Mouse (Mus musculus) cerebellum, postnatal 25 days (tissue): ENCODE measurements around the gene Prickle2.

Source experiments
- DNase-seq, 2 experiments: peaks; one replicate each; pipeline ENCODE4 v3.0.0; 2021; ENCODE audit warnings: mixed read lengths in 2 of 2

The Prickle2 gene

DNA sequence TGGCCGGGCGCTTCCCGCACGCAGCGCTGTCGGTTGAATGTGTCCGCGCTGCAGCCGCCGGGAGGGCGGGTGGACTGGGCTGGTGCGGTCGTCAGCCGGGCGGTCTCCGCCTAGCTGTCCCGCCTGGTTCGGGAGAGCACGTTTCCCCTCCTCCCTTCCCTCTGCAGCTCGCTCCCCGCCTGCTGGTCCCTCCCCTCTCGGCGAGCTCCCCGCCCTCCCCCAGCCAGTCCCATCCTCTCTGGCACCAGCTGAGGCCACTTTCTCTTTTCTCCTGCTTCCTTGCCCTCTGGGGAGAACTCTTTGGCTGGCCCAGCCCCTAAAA is at the start of gene Prickle2:
Gene Prickle2 (minus strand): TSS at position 11 of the 322 bp plus-strand sequence.
- DNase-seq: peak; percentile 51 to 64

- DNase-seq: no peak
Measured at GRCm38 (mm10) chr6:92752737-92753136, 46.8 kb upstream of the Prickle2 start.

GRCm38 (mm10) chr6:92749420-92749819 is 43.5 kb upstream of the Prickle2 start:
- DNase-seq: no peak

DNA sequence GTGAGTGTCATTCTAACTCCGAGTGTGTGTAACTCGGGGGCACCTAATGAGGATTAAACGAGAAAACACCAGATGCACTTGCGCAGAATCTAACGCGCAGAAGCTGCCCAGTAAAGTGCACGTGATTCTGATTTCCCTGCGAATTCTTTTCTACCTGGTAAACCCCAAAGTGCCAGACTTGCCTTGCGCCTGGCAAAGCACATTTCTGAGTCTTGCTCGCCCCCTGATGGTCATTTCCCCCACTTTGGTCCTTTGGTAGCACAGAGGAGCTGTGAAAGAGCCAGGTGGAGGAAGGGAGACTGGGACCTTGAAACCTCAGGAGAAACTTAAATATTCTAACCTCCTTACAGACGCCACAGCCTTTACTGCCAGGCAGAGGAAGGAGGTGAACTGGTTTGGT is 37.6 kb upstream of the Prickle2 start:
- peak; percentile 30 to 69 for DNase-seq

DNA sequence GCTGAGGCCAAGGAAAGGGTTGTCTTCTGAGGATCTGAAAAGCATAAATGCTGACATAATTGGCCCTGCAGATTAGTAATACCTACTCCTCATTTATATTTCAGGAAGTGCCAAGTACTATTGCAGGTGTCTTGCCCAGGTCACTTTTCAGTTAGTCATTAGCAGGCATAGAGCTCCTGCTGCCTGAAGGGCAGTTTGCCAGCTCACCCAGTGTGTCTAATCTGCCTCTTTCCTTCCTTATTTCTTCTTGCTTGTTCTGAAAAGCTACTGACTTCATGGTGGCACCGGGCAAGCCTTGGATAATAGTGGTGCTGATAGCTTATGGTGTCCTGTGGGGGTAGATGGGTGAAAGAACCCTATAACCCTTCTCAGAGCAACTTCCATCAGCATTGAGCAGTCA is 31.2 kb upstream of the Prickle2 start:
- DNase-seq: peak; percentile 11 to 49

DNA sequence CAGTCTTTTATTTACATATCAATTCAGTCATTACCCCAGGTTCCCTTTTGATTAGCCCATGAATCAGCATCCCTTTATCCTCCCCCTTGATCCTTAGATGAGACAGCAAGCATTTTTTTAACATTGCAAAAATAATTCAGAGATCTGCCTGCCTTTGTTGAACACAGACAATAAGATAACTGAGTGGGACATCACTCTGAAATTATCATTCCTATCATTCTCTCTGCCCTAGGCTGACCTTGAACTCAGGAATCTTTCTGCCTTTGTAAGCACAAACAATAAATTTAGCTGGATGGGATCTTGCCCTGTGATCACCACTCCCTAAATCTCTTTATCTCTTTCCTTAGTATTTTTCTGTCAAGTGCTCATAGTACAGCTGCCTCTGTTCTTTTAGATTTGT is 27.7 kb upstream of the Prickle2 start:
- DNase-seq: no peak

GRCm38 (mm10) chr6:92728514-92728913 is 22.6 kb upstream of the Prickle2 start:
- peak in 1 of 2 experiments; percentile 7 for DNase-seq

DNA sequence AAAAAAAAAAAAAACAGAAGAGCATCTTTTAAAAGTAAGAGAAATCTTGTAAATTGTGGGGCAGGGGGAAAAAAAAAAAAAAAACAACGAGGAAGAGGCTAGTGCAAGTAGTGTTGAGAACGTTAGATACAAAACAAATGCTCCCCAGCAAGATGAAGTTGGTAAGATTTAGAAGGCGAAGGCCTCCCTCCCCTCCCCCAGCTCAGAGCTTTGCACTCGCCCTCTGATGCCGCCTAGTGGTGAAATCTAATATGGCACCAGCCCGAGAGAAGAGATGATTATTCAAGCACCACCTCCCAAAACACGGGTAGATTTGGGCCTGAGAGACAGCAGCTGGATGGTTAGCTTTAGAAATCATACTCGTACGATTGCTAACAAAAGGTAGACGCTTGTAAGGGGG is 22.1 kb upstream of the Prickle2 start:
- DNase-seq: peak; percentile 76 to 87

- no peak for DNase-seq
Measured at GRCm38 (mm10) chr6:92727351-92727986, 21.5 kb upstream of the Prickle2 start.

DNA sequence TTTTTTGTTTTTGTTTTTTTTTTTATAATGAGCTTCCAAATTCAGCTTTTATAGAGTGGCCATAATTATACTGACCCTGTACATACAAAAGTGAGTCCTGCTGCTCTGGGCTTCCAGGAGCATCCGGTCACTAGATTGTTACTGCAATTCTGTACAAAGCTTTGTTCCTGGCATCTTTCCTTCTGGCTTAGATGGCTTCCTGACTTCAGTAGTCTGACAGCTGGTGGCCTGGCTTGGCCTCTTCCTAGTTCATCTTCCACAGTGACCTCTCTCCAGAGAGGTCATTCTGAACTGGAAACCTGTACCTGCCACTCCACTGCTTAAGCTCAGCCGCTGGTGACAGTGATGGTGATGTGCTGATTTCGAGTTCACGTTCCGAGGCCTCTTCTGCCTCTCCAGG is 20.2 kb upstream of the Prickle2 start:
- no peak for DNase-seq

- no peak for DNase-seq
Measured at GRCm38 (mm10) chr6:92724394-92724793, 18.4 kb upstream of the Prickle2 start.

DNA sequence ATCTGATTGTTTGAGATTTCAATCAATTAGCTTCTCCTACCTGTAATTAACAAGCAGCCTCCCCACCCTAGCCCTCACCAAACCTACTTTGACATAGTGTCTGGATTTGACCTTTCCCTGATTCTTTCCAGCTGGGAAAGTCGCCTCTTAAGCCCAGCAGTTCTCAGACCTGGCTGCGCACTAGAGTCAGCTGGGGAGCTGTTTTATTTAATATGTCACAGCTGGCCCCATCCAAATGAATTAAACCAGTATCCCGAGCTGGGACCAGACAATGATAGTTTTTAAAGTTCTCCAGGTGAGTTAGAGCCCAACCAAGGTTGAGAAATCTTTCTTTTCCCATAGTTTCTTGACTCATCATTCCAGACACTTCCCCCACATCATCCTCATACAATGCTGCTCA is 9.9 kb upstream of the Prickle2 start:
- no peak for DNase-seq

DNA sequence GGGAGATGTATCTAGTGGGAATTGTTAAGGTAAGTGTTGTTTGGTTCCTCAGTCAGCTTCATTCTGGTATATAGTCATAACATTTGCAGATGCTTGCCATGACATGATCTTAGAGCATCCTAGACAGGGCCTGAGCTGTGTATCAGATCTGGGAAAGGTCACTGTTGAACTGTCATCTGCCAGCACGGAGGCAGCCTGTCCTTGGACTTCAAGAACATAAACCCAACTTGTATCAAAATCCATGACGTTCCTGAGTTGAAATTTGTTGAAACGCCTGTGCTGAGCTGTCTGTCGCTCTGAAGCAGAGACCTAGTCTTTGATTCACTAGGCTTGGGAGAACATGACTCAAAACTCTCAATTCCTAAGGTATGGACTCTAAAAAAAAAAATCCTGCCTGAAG is 8.8 kb upstream of the Prickle2 start:
- no peak for DNase-seq

DNA sequence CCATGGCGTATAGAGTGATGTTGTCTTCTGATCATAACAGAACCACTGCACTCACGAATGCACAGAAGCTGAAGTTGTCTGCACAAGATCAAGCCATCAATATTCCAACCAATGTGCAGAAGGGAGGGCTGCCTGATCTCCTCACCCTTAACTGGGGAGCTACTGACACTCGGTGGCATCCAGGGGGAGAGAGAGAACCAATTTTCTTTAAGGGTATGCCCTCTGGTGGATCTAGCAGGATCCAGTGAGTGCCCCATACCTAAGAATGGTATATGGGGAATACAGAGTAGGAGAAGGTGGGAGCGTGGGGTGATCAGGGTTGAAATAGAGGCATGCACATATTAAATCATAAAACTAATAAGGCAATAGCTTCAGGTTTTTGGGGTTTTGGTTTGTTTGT is 2.2 kb upstream of the Prickle2 start:
- no peak for DNase-seq

DNA sequence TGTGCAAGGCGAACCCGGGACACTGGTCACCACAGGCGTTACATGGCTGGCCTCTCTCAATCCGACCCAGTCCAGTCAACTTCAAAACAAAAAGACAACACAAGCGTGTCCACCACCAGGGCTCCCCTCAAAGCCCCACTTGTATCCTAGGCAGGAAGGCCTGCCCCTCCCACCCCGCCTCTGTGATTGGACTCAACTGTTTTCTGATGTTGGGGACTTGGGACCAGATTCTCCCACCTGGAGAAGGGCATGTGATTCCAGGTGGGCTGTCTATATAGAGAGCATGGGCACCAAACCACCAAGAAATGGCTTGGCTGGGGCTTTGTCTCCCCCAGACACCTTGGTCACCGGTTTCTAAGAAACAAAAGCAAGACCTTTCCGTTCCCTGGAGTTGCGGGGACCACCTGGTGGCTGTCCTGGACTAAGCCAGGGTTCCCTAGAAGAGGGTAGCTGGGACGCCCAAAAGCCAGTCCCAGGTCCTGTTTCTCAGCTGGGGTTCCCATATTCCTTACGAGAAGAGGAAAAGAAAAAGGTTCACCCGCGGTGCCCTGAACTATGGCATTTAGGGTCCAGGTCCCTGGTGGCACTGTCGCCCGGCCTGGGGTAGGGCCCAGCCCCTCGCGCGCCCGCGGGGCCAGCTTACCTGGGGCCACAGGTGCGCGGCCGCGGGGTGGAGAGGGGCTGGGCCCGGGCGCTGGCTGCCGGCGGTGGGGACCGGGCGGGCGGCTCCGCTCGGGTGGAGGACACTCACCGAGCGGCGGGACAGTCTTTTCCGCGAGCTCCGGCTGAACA is 406 bp downstream of the Prickle2 start:
- peak in 1 of 2 experiments; percentile 5 for DNase-seq

DNA sequence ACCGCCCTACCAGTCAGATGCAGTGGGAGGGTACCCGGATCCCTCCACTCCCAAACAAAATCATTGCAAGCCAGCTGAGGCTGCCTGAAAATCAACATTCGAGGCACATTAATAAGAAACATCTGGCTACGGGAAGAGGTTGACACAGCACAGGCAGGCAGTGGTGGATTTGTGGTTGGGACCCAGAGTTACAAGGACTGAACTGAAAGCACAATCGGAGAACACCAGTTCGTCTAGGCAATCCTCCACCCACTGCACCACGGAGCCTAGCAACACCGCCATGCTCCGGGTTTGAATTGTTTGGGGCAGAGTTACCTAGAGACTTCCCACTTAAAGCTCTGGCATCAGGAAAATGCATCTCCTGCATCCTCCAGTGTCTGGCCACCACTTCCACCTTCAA is 1.1 kb downstream of the Prickle2 start:
- DNase-seq: no peak

GRCm38 (mm10) chr6:92699491-92700209 is 6.3 kb downstream of the Prickle2 start:
- no peak for DNase-seq

GRCm38 (mm10) chr6:92697807-92698206 is 8.1 kb downstream of the Prickle2 start:
- DNase-seq: no peak

GRCm38 (mm10) chr6:92687317-92687716 is 18.6 kb downstream of the Prickle2 start:
- DNase-seq: no peak

DNA sequence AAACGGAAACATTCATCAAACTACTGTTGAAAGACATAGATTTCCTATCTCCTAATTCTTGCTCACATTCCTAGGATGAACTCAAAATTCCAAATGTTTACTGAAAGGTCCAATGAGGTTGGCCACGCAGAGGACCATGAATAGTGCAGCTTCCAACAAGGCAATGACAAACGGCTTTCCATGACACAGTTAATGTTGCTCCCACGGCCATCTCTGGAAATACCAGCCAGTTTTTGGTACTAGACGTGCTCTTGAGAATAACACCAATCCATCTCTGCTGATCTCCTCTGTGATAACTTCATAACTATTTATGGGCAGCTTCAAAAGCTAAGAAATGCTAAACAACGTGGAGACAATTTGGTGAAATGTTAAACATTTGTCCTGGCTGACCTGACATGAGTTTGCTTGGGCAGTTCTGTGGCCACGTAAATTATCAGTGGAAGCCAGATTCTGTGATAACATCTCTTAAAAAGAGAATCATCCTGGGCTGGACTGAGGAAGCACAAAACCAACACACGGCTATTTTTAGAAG is 31.5 kb downstream of the Prickle2 start:
- DNase-seq: no peak

GRCm38 (mm10) chr6:92670518-92671147 is 35.3 kb downstream of the Prickle2 start:
- no peak for DNase-seq

GRCm38 (mm10) chr6:92669623-92670022 is 36.3 kb downstream of the Prickle2 start:
- DNase-seq: no peak

DNA sequence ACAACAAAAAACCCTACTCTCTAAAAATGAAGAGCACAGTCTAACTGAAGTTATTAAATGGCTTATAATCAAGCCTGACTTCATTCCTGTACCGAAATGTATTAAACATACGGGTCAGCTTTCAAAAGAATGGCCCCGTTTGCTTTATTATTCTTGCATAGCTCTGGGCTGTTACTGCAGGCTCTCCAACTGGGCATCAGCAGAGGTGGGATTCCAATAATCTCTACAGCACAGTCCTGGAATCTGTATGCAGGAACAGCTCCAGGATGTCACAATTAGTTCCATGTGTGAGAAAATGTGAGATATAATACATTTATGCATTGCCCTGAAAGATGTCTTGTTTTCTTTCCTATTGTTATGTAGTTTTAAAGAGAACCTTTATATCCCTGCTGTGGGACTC is 38.4 kb downstream of the Prickle2 start:
- DNase-seq: no peak
